Mouse (Mus musculus) regulatory T cell (primary cell): ENCODE measurements around the gene U2af1.

Source experiments
- in situ Hi-C: fragments of 300-600 bp; cut with MboI, MseI; formaldehyde crosslinking; loops from one replicate; pipeline ENCODE4 v1.15.1; 2025; ENCODE audit warnings: high pct_unique_total_duplicates

Gene U2af1

DNA sequence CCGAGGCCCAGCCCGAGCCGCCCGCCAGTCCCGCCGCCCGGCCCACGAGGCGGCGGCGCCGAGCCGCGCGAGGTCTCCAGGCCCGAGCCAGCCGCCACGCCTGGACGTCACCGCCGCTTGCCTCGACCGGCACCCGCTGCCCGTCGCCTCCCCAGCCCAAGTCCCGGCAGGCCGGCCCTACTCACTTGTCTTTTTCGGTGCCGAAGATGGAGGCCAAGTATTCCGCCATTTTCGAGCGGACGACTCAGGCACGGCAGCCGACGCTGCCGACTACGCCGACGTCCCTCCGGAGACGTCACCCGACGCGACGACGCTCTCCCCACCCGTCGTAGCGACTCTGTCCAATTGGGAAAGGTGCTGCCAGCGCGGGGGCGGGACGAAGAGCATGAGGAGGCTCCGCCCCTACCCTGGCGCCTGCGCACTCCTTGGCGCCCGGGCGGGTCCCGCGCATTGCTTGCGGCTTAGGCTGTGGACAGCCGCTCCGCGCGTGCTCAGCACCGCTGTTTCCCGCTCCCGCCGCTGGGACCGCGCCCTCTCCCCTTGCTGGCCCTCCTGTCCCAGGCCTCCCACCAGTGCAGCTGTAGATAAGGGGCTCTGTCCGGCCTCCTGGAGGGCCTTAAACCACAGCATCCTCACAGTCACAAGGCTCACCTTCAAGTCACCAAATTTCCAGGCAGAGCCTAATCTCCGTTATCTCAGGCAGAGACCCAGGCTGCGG is at the start of gene U2af1:
TSS of gene U2af1 (minus strand) at position 425 of the 718 bp plus-strand sequence.
- in situ Hi-C loops, result no loop called here

DNA sequence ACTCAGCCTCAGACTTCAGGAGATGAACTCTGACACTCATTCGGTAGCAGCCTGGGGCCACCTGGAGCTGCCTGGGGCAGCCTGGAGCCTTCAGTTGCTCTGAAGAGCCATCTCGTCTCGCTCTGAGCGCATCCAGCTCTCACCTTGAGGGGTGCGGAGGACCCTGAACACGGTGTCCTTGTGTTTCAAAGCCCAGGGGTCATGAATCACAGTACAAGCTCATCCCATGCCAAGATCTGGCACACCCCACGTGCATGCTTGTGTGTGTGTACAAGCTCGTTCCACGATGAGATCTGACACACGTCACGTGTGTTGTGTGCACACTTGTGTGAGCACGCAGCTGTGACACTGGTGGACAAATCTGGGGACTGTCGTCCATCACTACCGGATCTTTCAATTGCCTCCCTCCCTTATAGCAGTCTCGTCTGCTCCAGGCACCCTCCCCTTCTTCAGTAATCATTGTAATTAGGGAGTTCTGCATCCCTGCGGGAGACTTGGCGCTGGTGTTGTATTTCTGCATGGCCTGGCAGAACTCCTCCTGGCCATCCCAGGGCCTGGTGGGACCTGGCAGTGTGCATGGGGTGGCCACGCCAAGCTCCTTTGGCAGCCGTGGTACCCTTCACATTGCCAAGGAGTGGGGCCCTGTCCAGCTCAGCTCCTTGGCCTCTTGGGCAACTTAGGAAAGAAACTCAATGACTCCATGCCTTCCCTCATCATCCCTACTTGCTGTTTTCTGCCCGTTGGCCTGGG is 46.8 kb upstream of the U2af1 start:
- in situ Hi-C loops, result no loop called here

DNA sequence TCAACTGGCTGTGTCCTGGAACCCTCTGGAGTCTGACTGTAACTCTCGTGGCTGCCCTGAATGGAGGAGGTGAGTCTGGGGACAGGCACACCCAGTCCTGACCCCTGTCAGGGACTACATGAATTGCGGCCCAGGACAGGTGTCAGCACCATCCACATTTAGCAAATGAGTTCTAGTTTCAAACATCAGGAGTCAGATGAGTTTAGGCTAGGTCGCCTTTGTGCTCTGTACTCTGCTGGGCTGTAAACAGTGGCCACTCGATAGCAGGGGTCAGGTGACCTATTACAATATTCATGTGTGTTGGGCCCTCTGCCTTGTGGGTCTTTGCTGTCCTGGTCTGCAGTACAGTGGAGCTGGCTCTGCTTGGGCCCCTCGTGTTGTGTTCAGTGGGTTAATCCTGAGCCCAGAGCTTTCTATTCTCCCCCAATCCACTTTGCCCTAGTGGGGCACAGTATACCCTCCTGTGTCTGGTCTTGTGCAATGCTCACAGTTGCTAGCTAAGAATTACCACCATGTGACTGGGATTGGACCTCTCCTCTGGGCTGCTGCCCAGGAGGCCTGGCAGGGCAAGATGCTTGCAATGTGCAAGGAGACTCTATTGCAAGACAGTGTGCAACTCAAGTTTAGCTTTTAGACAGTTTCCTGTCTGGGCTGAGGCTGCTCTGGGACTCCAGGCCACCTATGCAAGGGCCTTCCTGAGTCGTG is 44.7 kb upstream of the U2af1 start:
- in situ Hi-C loops, result no loop called here

DNA sequence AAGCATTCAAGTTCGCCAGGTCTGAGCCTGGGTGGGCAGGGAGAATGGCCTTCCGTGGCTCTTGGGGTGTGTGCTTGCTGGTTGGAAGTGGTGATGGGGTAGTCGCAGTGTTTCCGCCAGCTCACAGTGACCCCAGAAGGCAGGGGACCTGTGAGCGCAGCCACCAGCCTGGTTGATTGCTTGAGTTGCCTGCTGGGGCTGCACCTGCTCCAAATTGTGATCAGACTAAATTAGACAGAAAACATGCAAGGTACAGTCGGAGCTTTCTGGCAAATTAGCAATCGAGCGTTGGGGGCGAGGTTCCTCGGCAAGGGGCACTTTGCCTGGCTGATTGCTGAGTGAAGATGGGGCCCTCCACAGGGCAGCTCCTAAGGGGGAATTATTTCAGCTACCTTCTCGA is 39.7 kb upstream of the U2af1 start:
- in situ Hi-C loops, result loop anchor here (10.0 kb wide), 1 partner anchor 76 kb away; no protein-coding TSS in a partner anchor

DNA sequence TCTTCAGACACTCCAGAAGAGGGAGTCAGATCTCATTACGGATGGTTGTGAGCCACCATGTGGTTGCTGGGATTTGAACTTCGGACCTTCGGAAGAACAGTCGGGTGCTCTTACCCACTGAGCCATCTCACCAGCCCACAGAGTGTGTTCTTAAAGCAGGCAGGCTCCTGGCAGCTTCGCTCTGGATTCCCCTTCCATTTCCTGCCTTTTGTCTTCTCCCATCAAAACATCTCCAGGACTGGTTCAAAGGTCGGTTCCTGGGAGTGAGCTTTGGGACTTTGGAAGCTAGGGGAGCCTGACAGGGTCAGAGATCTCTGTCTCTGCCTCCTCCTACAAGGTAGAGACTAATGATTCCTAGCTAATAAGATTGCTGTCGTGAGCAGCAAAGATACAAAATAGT is 36.7 kb upstream of the U2af1 start:
- in situ Hi-C loops, result loop anchor here (10.0 kb wide), 1 partner anchor 79 kb away; no protein-coding TSS in a partner anchor

DNA sequence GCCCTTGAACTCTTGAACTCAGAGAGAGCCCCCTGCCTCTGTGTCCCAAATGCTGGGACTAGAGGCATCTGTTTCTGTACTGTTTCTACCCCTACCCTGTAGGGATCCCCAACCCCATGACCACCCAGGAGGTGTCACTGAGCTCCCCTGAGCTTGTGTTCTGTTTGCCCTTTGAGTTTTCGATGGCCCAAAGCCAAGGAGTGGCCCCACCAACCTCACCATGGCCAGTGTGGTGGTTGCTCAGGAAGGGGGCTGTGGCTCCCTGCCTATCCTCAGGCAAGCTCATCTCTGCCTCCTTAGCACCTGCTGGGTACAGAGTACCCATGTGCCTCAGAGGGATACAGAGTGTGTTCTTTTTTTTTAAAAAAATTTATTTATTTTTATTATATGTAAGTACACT is 36.3 kb upstream of the U2af1 start:
- in situ Hi-C loops, result loop anchor here (5.0 to 10.0 kb wide), 2 partner anchors 80 to 162 kb away; partner anchors contain the start of gene Sik1

DNA sequence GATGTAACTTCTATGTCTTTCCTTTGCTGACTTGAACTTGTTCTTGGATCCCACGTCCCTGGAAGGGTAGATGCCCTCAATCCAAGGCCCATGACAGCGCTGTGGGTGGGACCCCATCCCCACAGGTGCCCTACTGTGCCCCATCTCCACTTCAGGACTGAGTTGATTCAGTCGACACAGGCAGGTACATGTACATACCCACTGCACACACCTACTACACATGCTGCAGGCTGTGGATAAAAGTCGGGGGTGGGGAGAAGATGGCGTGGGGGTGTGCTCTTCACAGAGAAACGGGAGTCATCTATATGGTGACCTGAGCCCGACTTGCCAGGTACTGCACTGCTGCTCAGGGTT is 35.3 kb upstream of the U2af1 start:
- in situ Hi-C loops, result loop anchor here (5.0 to 10.0 kb wide), 2 partner anchors 81 to 163 kb away; partner anchors contain the start of gene Sik1

DNA sequence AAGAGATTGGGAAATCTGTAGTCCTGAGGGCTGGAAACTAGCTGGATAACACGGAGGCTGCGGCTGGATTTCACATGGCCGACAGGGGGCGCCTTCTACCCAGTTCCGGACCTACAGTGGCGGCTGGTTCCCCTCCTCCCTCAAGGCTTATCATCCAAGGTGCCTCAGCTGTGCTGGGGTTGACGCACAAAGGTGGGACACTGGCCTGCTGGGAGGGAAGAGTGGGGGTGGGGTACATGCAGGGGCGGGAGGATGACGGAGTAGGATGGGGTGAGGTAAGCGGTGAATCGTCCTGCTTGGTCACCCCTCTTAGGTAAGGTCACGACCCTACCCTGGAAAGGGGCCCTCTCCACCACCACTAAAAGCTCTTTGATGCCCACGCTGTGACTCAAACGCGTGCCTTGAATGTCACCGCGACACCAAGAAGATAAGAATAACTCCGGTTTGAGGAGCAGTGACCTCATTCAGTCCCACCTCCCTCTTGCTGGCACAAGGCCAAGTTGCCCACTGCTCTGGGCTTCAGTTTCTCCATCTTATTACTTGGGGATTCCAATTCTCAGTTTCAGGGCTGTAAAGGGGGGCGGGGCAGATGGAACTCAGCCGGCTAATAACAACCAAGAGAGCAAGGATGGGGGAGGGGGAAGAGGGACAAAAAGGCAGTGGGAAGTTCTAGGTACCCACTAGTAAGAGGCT is 34.8 kb upstream of the U2af1 start:
- in situ Hi-C loops, result loop anchor here (5.0 to 10.0 kb wide), 2 partner anchors 81 to 164 kb away; partner anchors contain the start of gene Sik1

DNA sequence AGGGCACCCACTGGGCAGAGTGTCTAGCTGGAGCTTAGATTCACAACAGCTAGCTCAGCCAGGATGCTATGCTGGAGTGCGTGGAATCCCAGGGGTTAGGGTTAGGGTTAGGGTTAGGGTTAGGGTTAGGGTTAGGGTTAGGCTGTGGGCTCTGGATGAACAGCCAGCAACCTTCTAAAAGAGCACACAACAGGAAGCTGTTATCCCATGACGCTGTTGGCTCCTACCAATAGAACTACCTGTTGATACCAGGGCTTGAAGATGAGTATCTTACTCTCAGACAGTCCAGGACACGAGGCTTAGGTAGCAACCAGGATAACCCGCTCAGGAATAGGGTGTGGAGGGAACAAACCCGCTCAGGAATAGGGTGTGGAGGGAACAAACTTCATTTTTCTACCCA is 34.2 kb upstream of the U2af1 start:
- in situ Hi-C loops, result loop anchor here (5.0 to 10.0 kb wide), 2 partner anchors 82 to 164 kb away; partner anchors contain the start of gene Sik1

DNA sequence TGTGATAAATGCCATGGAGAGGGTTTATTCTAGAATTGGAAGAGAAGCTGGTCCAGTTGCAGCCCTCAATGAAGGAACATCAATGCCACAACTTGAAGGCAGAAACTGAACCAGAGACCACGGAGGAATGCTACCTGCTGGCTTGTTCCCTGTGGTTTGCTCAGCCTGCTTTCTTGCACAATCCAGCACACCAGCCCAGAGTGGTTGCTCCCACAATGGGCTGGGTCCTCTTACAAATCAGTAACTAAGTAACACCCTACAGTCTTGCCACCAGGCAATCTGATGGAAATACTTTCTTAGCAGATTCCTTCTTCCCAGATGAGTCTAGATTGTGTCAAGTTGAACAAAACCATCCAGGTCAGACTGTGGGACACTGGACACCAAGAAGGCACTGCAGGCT is 30.9 kb upstream of the U2af1 start:
- in situ Hi-C loops, result loop anchor here (5.0 to 10.0 kb wide), 2 partner anchors 85 to 168 kb away; partner anchors contain the start of gene Sik1

DNA sequence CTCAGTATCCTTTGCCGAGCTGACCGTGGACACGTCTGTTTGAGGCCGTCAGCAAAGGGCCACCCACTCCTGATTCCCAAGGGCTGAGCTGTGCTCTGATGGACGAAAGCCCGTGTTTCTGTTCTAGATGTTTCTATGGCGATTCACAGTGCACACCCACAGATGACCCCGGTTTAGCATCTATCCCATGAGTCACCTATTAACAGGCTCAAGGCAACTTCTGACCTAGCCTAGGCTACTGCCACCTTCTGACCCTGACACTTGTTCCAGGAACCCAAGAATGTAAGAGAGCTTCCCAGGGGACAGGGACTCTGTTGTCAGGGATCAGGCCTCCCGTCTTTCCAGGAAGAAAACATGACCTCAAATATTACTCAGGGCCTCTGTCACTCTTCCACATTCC is 29.4 kb upstream of the U2af1 start:
- in situ Hi-C loops, result no loop called here

DNA sequence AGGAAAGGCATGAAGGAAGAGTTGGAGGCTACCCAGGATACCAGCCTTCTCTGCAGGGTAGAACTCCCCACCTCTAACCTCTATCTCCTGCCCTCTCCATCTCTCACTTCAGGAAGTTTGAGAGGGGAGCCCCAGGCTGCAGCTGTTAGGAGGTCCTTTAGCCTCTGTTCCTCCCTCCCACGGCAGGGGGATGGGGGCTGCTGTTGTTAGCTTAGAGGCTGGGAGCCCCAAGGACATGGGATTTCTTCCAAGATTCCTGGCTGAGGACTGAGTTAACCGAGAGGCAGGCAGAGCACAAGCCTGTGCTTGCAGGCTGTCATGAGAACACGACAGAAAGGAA is 27.5 kb upstream of the U2af1 start:
- in situ Hi-C loops, result no loop called here

DNA sequence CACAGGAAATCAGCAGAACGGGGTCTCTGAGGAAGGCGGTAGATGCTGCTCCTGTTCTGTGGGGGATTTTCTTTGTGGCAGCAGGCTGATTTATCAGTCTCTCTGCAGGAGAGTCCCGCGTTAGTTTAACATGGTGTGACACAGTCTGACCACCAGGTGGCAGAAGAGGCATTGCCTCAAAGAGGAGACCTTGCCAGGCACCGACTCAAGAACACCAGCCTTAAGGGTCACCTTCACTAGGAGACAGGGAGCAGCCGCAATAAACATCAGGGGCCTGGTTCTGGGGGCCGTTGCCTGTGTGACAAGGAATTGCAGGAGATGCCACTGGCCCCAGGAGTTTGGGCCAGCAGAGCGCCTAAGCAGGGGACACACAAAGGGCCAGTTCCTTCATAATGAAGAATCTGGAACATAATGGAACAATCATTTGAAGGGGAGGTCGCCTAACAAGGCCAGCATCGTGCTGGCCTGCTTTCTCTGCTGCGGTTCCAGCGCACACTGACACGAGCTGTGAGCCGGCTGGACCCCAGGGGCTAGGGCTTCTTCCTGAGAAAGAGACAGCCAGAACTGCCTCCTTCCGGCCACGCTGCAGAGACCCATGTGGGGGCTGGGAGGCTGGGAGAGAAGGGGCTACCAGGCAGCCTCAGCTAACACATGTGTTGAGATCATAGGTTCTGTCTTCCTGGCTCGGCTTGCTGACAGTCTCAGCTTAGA is 27.0 kb upstream of the U2af1 start:
- in situ Hi-C loops, result no loop called here

DNA sequence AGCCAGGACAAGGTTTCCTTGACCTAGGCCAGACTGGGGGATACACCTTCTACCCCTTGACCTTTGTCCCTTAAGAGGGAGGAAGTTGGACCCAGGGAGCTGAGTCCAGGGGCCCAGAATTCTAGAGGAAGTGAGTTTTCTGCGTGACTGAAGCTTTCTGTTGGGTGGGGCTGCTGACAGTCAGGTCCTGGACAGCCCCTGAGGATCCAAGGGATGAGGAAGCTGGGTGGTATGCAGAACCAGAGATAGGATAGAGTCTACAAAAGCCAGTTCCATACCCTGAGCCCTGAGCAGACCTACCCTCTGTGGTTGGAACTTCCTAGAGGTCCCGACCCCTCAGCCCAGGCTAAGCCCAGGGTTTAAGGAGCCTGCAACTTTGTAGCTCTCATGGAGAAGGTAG is 21.8 kb upstream of the U2af1 start:
- in situ Hi-C loops, result loop anchor here (5.0 kb wide), 1 partner anchor 347 kb away; no protein-coding TSS in a partner anchor

DNA sequence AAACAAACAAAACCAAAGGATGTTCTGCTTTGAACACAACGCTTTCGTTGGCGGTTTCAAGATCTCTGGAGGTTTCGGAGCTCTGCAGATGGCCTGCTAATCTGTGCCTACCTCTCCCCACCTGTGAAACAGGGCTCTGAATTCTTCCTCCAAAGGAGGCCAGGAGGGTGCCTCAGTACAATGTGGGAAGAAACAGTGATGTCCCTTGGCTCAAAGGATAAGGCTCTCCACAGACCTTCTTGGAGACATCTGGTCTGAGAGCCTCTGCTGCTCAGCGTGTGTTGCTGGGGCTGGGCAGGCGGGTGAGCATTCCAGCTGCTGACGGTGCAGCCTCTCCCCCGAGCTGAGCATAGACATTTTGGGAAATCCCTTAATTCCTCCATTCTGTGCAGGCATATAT is 18.8 kb upstream of the U2af1 start, which contains the start of gene Cryaa:
TSS of gene Cryaa (plus strand) at position 301 of the 400 bp plus-strand sequence.
- in situ Hi-C loops, result no loop called here

DNA sequence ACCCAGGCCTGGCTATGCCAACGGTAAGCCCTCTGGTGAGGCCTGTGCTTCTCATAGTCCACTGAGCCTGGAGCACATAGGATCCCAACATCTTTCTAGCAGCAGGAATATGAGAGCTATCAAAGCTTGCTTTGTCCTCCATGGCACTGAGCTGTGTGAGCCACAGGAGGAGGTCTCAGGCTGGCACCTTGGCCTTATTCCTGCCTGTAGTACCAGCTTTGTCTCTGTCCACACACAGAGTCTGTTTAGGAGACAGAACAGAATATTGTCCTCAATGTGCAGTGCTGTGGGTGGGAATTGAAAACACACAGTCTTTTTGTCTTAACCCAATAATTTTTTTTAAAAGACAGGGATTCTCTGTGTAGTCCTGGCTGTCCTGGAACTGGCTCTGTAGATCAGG is 15.7 kb upstream of the U2af1 start:
- in situ Hi-C loops, result no loop called here

DNA sequence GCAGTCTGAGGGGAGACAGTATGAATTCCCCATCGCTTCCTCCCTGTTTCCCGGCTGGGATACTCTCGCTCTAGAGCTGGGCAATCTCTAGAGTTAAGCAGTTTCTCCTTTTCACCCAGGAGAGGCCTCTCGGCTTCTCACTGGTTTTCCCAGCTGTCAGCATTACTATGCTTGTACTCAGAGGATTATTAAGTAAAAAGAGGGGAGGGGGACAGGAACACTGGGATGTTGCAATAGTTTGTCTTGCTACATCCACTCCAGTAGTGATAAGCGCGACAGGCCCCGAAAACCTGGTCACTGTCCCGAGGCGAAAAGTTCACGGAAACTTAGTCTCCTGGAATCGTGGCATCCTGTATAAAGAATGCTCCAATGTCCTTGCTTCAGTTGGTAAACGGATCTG is 13.6 kb upstream of the U2af1 start:
- in situ Hi-C loops, result no loop called here

DNA sequence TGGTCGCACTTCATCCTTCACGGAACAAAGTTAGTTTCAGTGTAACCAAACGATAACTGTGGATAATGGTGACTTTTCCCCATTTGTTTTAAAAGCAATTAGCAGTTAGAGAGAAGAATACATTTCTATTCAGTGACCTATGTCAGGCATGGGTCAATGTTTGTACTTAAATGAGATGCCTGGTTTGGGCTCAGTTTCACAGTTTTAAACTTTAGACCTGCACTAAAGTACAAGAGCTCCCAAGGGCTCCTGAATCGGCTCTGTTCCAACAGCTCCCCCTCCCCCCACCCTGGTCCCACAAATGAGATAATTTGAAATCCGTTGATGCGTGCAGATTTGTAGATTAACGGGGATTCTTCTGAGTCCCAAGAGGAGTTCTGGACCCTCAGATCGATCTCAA is 13.0 kb upstream of the U2af1 start:
- in situ Hi-C loops, result no loop called here

DNA sequence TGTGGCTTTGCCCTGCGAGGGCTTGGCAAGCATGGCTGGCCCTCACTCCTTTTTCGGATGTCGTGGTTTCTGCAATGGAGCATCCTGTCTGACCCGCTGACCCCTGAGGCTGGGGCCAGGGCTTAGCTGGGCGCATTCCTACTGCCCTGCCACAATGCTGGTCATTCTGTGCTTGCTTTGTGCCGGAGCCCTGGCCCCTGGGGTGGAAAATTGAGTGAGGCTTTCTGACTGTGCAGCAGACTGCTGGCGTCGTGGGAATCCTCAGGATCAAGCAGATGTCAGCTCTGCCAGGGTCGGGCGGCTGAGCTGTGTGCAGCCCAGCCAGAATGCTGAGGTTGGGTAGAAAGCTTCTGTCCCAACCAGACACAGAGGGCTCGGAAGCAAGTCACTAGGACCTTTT is 11.5 kb upstream of the U2af1 start:
- in situ Hi-C loops, result no loop called here

DNA sequence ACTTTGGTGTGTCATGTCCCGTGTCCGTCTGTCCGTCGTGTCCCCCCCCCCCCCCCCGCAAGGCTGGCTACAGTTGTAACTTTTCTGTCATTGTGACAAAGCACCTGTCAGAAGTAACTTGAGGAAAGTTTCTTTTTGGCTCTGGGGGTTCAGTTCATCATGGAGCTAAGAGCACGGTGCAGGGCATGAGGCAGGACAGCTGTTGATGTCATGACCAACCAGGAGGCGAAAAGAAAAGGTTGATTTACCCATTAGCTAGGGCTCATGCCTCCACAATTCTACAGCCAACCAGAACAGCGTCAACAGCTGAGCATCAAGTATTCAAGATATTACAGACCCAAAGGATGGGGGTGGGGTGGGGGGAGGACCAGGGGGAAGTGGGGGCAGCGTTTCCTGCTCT is 9.6 kb upstream of the U2af1 start:
- in situ Hi-C loops, result no loop called here

DNA sequence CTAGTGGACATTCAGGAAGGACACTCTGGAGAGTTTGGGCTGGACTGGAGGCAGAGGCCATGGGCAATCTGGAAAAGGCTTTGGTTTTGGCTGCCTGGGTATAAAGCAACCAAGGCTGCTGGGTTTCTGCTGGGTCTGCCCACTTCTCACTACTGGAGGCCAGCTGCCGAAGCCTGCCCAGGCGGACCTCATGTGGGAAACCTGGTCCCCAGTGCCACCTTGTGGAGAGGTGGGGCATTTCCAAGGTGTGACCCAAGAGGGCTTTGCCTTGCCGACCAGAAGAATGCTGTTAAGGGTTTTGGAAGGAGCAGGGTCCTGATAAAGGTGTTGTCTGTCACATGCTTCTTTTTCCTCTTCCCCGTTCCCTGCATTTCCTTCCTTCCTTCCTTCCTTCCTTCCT is 6.1 kb upstream of the U2af1 start:
- in situ Hi-C loops, result loop anchor here (5.0 kb wide), 1 partner anchor 147 kb away; the partner anchor contains the start of gene Wdr4
